1 mouse cellular context compared by ENCODE assay signal in genomic region chr11:95101071-95101788, GRCm38 (mm10).
TF ChIP-seq lines count a peak whose summit lies in the region.

No protein-coding gene starts in this region.

TF ChIP-seq in CH12.LX, 34 proteins besides CTCF, POLR2A, EP300 and RAD21 (continued from another document):
- no peak for TF ChIP-seq NELFE (IDR thresholded peaks at IDR 0.05; ENCODE audit: low read depth, low read length)
- TF ChIP-seq ZMIZ1 (IDR thresholded peaks at IDR 0.05; ENCODE audit: low read depth, low read length) = no peak
- no peak for TF ChIP-seq TBP (conservative IDR thresholded peaks at IDR 0.05; ENCODE audit: low read depth, low read length)
- no peak for TF ChIP-seq POLR2AphosphoS2 (IDR thresholded peaks at IDR 0.05; ENCODE audit: low read depth, low read length)
- TF ChIP-seq UBTF (IDR thresholded peaks at IDR 0.05; ENCODE audit: low read depth, low read length) = peak; percentile 29; the same call in 1 of the 2 replicates
- no peak for TF ChIP-seq SMC3 (IDR thresholded peaks at IDR 0.05; ENCODE audit: low read depth, low read length)
- no peak for TF ChIP-seq KAT2A (IDR thresholded peaks at IDR 0.05; ENCODE audit: insufficient replicate concordance, low read length)
- TF ChIP-seq ETS1 (conservative IDR thresholded peaks at IDR 0.05; ENCODE audit: low read depth, low read length) = no peak; the same call in 1 of the 2 replicates
- no peak for TF ChIP-seq MAZ (IDR thresholded peaks at IDR 0.05; ENCODE audit: low read depth, low read length)
- TF ChIP-seq USF1 (IDR thresholded peaks at IDR 0.05; ENCODE audit: low read depth, low read length) = no peak
